Mouse (Mus musculus): Measurements from ENCODE around the gene Kif14. TPM values are rescaled to one million over a fixed set of nuclear protein-coding genes. Genes with fewer than 3 reads are reported as not detected.

Kif14 gene
- under 1 TPM; 0.19 to 0.20 TPM for total RNA-seq (2021)
- long read RNA-seq, experiment 1 = 0 reads
- long read RNA-seq, experiment 2 = 0 reads

GRCm38 (mm10) chr1:136466143-136466811, at the start of gene Kif14:
Gene Kif14 (plus strand): TSS chr1:136466343.
- peak; percentile 91 for DNase-seq

- no peak for DNase-seq
Measured at GRCm38 (mm10) chr1:136418393-136418792, 47.8 kb upstream of the Kif14 start.

- DNase-seq = no peak
Measured at GRCm38 (mm10) chr1:136427166-136427969, 38.8 kb upstream of the Kif14 start.

GRCm38 (mm10) chr1:136428981-136429380, 37.2 kb upstream of the Kif14 start:
- no peak for DNase-seq

- no peak for DNase-seq
Measured at GRCm38 (mm10) chr1:136430126-136430818, 35.9 kb upstream of the Kif14 start.

GRCm38 (mm10) chr1:136440741-136441140, 25.4 kb upstream of the Kif14 start:
- DNase-seq = no peak

GRCm38 (mm10) chr1:136442809-136443208, 23.3 kb upstream of the Kif14 start:
- DNase-seq = no peak

GRCm38 (mm10) chr1:136444555-136445255, 21.4 kb upstream of the Kif14 start:
- no peak for DNase-seq

- no peak for DNase-seq
Measured at GRCm38 (mm10) chr1:136446933-136447332, 19.2 kb upstream of the Kif14 start.

- DNase-seq = no peak
Measured at GRCm38 (mm10) chr1:136447338-136447737, 18.8 kb upstream of the Kif14 start.

- DNase-seq = no peak
Measured at GRCm38 (mm10) chr1:136449541-136449940, 16.6 kb upstream of the Kif14 start.

GRCm38 (mm10) chr1:136450206-136450605, 15.9 kb upstream of the Kif14 start:
- no peak for DNase-seq

GRCm38 (mm10) chr1:136452421-136452820, 13.7 kb upstream of the Kif14 start:
- no peak for DNase-seq

- DNase-seq = no peak
Measured at GRCm38 (mm10) chr1:136455756-136456585, 10.2 kb upstream of the Kif14 start.

GRCm38 (mm10) chr1:136456741-136457140, 9.4 kb upstream of the Kif14 start:
- DNase-seq = no peak

GRCm38 (mm10) chr1:136457403-136457802, 8.7 kb upstream of the Kif14 start:
- no peak for DNase-seq

- no peak for DNase-seq
Measured at GRCm38 (mm10) chr1:136458691-136459245, 7.4 kb upstream of the Kif14 start.

GRCm38 (mm10) chr1:136462443-136462842, 3.7 kb upstream of the Kif14 start:
- DNase-seq = peak; percentile 19

- no peak for DNase-seq
Measured at GRCm38 (mm10) chr1:136465168-136465567, 975 bp upstream of the Kif14 start.

- no peak for DNase-seq
Measured at GRCm38 (mm10) chr1:136469408-136469807, 3.3 kb downstream of the Kif14 start.

GRCm38 (mm10) chr1:136470471-136470870, 4.3 kb downstream of the Kif14 start:
- DNase-seq = no peak

Measured in gastrocnemius, postnatal 25 days (tissue).